ENCODE assay signal across 20 mouse cellular contexts in the genomic region with DNA sequence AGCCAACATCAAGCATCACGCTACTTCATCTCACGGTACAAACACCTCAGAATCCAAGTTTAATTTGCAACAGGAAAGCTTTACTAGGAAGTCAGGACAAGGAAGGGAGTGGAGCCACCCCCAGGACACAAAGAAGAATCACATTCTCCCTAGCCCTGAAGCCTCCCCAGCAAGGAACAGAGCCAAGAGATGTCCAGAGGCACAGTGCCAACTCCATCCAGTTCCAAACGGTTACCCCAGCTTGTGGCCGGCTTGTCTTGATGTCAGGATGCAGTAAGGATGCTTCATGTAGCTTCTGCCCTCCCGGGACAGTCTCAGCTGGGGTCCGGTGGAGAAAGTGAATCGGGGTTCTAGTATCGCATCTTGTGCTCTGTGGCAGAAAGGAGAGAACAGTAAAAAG. TPM values are rescaled to one million over a fixed set of nuclear protein-coding genes. Genes with fewer than 3 reads are reported as not detected.
"Had no signal": no experiment of that assay in that cellular context is flagged by ENCODE, and none has a peak within 500 bp of the region (broad histone marks: within the 10 kb centered on the region; RNA-seq: fewer than 3 reads in every experiment).

No protein-coding gene starts in this region.

- DNase-seq: gastrocnemius, adult 2 months; gastrocnemius, postnatal 10 days; gastrocnemius, postnatal 25 days; heart, adult 18-20 months; heart, postnatal 10 days; heart, postnatal 36 days; kidney, adult 18-20 months; kidney, adult 8-10 months; kidney, postnatal 10 days; kidney, postnatal 25 days; kidney, postnatal 4 days; liver; liver, embryonic 13.5 days; liver, postnatal 0 days had no signal

RNA-seq across cellular contexts. Expression of a gene that starts 6.3 kb away (rescaled TPM):
- total RNA-seq: gastrocnemius, adult 2 months; gastrocnemius, postnatal 10 days; gastrocnemius, postnatal 25 days; granulocyte monocyte progenitor cell, adult 5-6 weeks; heart, adult 18-20 months; heart, adult 8-10 months; heart, postnatal 10 days; heart, postnatal 36 days had no signal

RNA-seq across cellular contexts. Expression of a gene that starts 20.6 kb away (rescaled TPM):
- total RNA-seq: gastrocnemius, adult 2 months; gastrocnemius, postnatal 10 days; gastrocnemius, postnatal 25 days; granulocyte monocyte progenitor cell, adult 5-6 weeks; heart, adult 18-20 months; layer of hippocampus, adult 2 months; layer of hippocampus, postnatal 25 days; left cerebral cortex, adult 2 months; left cerebral cortex, postnatal 14 days had no signal

RNA-seq across cellular contexts. Expression of a gene that starts 38.3 kb away (rescaled TPM):
- total RNA-seq: granulocyte monocyte progenitor cell, adult 5-6 weeks; layer of hippocampus, adult 2 months; left cerebral cortex, adult 2 months had no signal

RNA-seq across cellular contexts. Expression of a gene that starts 51.0 kb away (rescaled TPM):
- total RNA-seq: gastrocnemius, adult 2 months; gastrocnemius, postnatal 10 days; gastrocnemius, postnatal 25 days; granulocyte monocyte progenitor cell, adult 5-6 weeks; heart, postnatal 36 days; left cerebral cortex, adult 2 months; left cerebral cortex, postnatal 14 days had no signal
